Comparison of ENCODE assay signal across 19 mouse cellular contexts in genomic region chr15:7888617-7889361, GRCm38 (mm10).
A peak's percentile ranks its signal among the peaks of the same experiment; 100 is the strongest.
DNase-seq lines count a peak whose midpoint lies in the region; ATAC-seq and TF ChIP-seq lines count a peak whose summit lies in the region.
"Had no signal": no experiment of that assay in that cellular context is flagged by ENCODE, and none has a peak within 500 bp of the region (broad histone marks: within the 10 kb centered on the region; RNA-seq: fewer than 3 reads in every experiment).

No protein-coding gene starts in this region.

- peaks cover 4% of the 10 kb centered on the region; the same call in 1 of the 2 replicates for H3K36me3 ChIP-seq in kidney, embryonic 14.5 days (ENCODE audit: control insufficient read depth, insufficient read depth, low read length)
- H3K36me3 ChIP-seq in midbrain, embryonic 10.5 days, result peaks cover 9% of the 10 kb centered on the region
- H3K36me3 ChIP-seq in midbrain, postnatal 0 days (ENCODE audit: insufficient read depth, low read length), result no peaks in the 10 kb centered on the region
- peaks cover 8% of the 10 kb centered on the region; the same call in 1 of the 2 replicates for H3K36me3 ChIP-seq in midbrain, embryonic 13.5 days
- H3K36me3 ChIP-seq: embryonic facial prominence, embryonic 12.5 days had no signal

- no peaks in the 10 kb centered on the region for H3K9me3 ChIP-seq in kidney, embryonic 14.5 days (ENCODE audit: control insufficient read depth, low read length)
- H3K9me3 ChIP-seq in midbrain, embryonic 10.5 days (replicated peaks), result no peaks in the 10 kb centered on the region
- H3K9me3 ChIP-seq in midbrain, postnatal 0 days (ENCODE audit: low read length), result no peaks in the 10 kb centered on the region
- no peaks in the 10 kb centered on the region for H3K9me3 ChIP-seq in midbrain, embryonic 13.5 days
- H3K9me3 ChIP-seq: embryonic facial prominence, embryonic 12.5 days; hindbrain, embryonic 10.5 days had no signal

- WGBS in kidney, embryonic 14.5 days, result 79% methylated on average over 8 of the region's 8 CpGs
- 33% methylated on average over 8 of the region's 8 CpGs for WGBS in midbrain, embryonic 10.5 days
- WGBS in midbrain, postnatal 0 days, result 30% methylated on average over 8 of the region's 8 CpGs
- WGBS in midbrain, embryonic 13.5 days, result 26% methylated on average over 8 of the region's 8 CpGs

- TF ChIP-seq CTCF in midbrain, postnatal 0 days (IDR thresholded peaks at IDR 0.05), result no peak

- no peak overlapping the region for H3K4me3 ChIP-seq in kidney, embryonic 14.5 days (ENCODE audit: low read length)
- H3K4me3 ChIP-seq in midbrain, embryonic 10.5 days, result no peak overlapping the region
- H3K4me3 ChIP-seq in midbrain, postnatal 0 days (ENCODE audit: low read depth, low read length), result no peak overlapping the region
- H3K4me3 ChIP-seq in midbrain, embryonic 13.5 days (replicated peaks), result no peak overlapping the region
- H3K4me3 ChIP-seq: embryonic facial prominence, embryonic 12.5 days; heart, adult 2 months; hindbrain, embryonic 10.5 days had no signal

- H3K4me2 ChIP-seq in kidney, embryonic 14.5 days (replicated peaks; ENCODE audit: low read depth, low read length), result no peak overlapping the region
- H3K4me2 ChIP-seq in midbrain, postnatal 0 days (ENCODE audit: low read depth, low read length, poor library complexity, severe bottlenecking), result no peak overlapping the region
- H3K4me2 ChIP-seq in midbrain, embryonic 13.5 days (replicated peaks), result no peak overlapping the region
- H3K4me2 ChIP-seq: heart, embryonic 11.5 days; hindbrain, embryonic 14.5 days had no signal

- H3K27ac ChIP-seq in kidney, embryonic 14.5 days (ENCODE audit: low read depth, low read length), result no peak overlapping the region
- peak overlapping the region; percentile 75 for H3K27ac ChIP-seq in midbrain, embryonic 10.5 days (replicated peaks)
- H3K27ac ChIP-seq in midbrain, postnatal 0 days (ENCODE audit: low read depth, low read length), result no peak overlapping the region
- H3K27ac ChIP-seq in midbrain, embryonic 13.5 days, result no peak overlapping the region
- H3K27ac ChIP-seq: embryonic facial prominence, embryonic 12.5 days; heart, adult 2 months; hindbrain, embryonic 10.5 days; hindbrain, embryonic 14.5 days had no signal

- H3K9ac ChIP-seq in kidney, embryonic 14.5 days (ENCODE audit: low read depth, low read length), result no peak overlapping the region
- H3K9ac ChIP-seq in midbrain, postnatal 0 days (replicated peaks; ENCODE audit: low read length, poor library complexity, severe bottlenecking), result no peak overlapping the region
- H3K9ac ChIP-seq in midbrain, embryonic 13.5 days (replicated peaks), result no peak overlapping the region
- H3K9ac ChIP-seq: embryonic facial prominence, embryonic 12.5 days; hindbrain, embryonic 14.5 days had no signal

- DNase-seq in kidney, postnatal 25 days, result no peak
- peak; percentile 58 for DNase-seq in midbrain, embryonic 10.5 days (ENCODE audit: low spot score)
- no peak for DNase-seq in midbrain, postnatal 0 days (ENCODE audit: low spot score)
- DNase-seq in adipocyte (ENCODE audit: low spot score), result no peak
- DNase-seq: adrenal gland, adult 8-10 months; cerebellum, adult 11-12 months; cerebellum, adult 9-10 months; gastrocnemius, postnatal 10 days; heart, adult 2 months had no signal

- no peaks in the 10 kb centered on the region for H3K27me3 ChIP-seq in kidney, embryonic 14.5 days (ENCODE audit: control insufficient read depth, insufficient read depth, low read length)
- H3K27me3 ChIP-seq in midbrain, embryonic 10.5 days (ENCODE audit: low read depth, poor library complexity, severe bottlenecking), result peaks cover 39% of the 10 kb centered on the region
- H3K27me3 ChIP-seq in midbrain, postnatal 0 days (ENCODE audit: insufficient read depth, low read length), result no peaks in the 10 kb centered on the region
- H3K27me3 ChIP-seq in midbrain, embryonic 13.5 days, result peaks cover 28% of the 10 kb centered on the region
- H3K27me3 ChIP-seq: CH12.LX; embryonic facial prominence, embryonic 12.5 days; Patski had no signal

- 0 out of 2 replicates have a peak, but pooled peaks have one; percentile 45 for ATAC-seq in kidney, embryonic 14.5 days (ENCODE audit: low FRiP score, low TSS enrichment)
- no peak for ATAC-seq in midbrain, postnatal 0 days (ENCODE audit: low FRiP score)
- ATAC-seq in midbrain, embryonic 13.5 days, result peak; percentile 76
- ATAC-seq in megakaryocyte progenitor cell, adult 5-6 weeks (replicated peaks; ENCODE audit: poor library complexity), result no peak
- ATAC-seq: forebrain, embryonic 16.5 days; Patski had no signal

- H3K4me1 ChIP-seq in kidney, embryonic 14.5 days (ENCODE audit: control insufficient read depth, insufficient read depth, low read length), result peaks cover 20% of the 10 kb centered on the region; the same call in 1 of the 2 replicates
- H3K4me1 ChIP-seq in midbrain, embryonic 10.5 days, result peaks cover 59% of the 10 kb centered on the region
- H3K4me1 ChIP-seq in midbrain, postnatal 0 days (ENCODE audit: insufficient read depth, low read length), result no peaks in the 10 kb centered on the region
- H3K4me1 ChIP-seq in midbrain, embryonic 13.5 days (replicated peaks), result peaks cover 37% of the 10 kb centered on the region

Comparison
In these comparisons a context has a peak if more than half of its experiments do, and no peak if none do; other contexts are left out.
1. ATAC-seq: peak in kidney, embryonic 14.5 days (single experiment) and midbrain, embryonic 13.5 days (single experiment); none in midbrain, postnatal 0 days (single experiment) and megakaryocyte progenitor cell, adult 5-6 weeks (single experiment).